Mouse (Mus musculus) layer of hippocampus, adult 9-11 months (tissue): ENCODE data around the gene Adgre5.

Experiments used
- DNase-seq: peaks from one replicate; pipeline ENCODE4 v3.0.0; 2022

Gene Adgre5

GRCm38 (mm10) chr8:83679866-83680265 lies 61.3 kb downstream of the Adgre5 start:
- no peak for DNase-seq

GRCm38 (mm10) chr8:83674497-83674896 lies 66.6 kb downstream of the Adgre5 start:
- no peak for DNase-seq
